ENCODE assay signal across 11 mouse cellular contexts in genomic region chr17:28345271-28345721, GRCm38 (mm10). TPM values are rescaled to one million over a fixed set of nuclear protein-coding genes. Genes with fewer than 3 reads are reported as not detected.
A peak's percentile ranks its signal among the peaks of the same experiment; 100 is the strongest.
DNase-seq lines count a peak whose midpoint lies in the region; ATAC-seq lines count a peak whose summit lies in the region.
"Had no signal": no experiment of that assay in that cellular context is flagged by ENCODE, and none has a peak within 500 bp of the region (broad histone marks: within the 10 kb centered on the region; RNA-seq: fewer than 3 reads in every experiment).

No protein-coding gene starts in this region.

- H3K27ac ChIP-seq in heart, embryonic 11.5 days (ENCODE audit: low read depth, low read length), result peak overlapping the region; percentile 92
- H3K27ac ChIP-seq in neural tube, embryonic 11.5 days (ENCODE audit: low read depth, low read length), result no peak overlapping the region
- H3K27ac ChIP-seq in hindbrain, embryonic 13.5 days, result no peak overlapping the region
- H3K27ac ChIP-seq in stomach, embryonic 16.5 days (ENCODE audit: low read length), result peak overlapping the region; percentile 99
- H3K27ac ChIP-seq: liver, embryonic 14.5 days had no signal

- ATAC-seq in heart, embryonic 11.5 days (replicated peaks; ENCODE audit: insufficient number of reproducible peaks, low FRiP score, low TSS enrichment), result no peak
- ATAC-seq in neural tube, embryonic 11.5 days (ENCODE audit: insufficient read depth, low FRiP score, low TSS enrichment), result no peak
- ATAC-seq in hindbrain, embryonic 13.5 days (ENCODE audit: low FRiP score), result no peak
- peak; percentile 24; the same call in 1 of the 2 replicates for ATAC-seq in stomach, embryonic 16.5 days (ENCODE audit: insufficient read depth, low FRiP score)
- ATAC-seq in frontal cortex, adult (ENCODE audit: low TSS enrichment), result no peak

- H3K36me3 ChIP-seq in heart, embryonic 11.5 days (ENCODE audit: control insufficient read depth, insufficient read depth, low read length), result no peaks in the 10 kb centered on the region
- H3K36me3 ChIP-seq in neural tube, embryonic 11.5 days (ENCODE audit: control insufficient read depth, insufficient read depth, low read length), result 0 out of 2 replicates have a peak, but pooled peaks cover 2% of the 10 kb centered on the region
- no peaks in the 10 kb centered on the region for H3K36me3 ChIP-seq in hindbrain, embryonic 13.5 days
- H3K36me3 ChIP-seq in stomach, embryonic 16.5 days (ENCODE audit: control insufficient read depth, insufficient read depth, low read length), result no peaks in the 10 kb centered on the region

- no peaks in the 10 kb centered on the region for H3K27me3 ChIP-seq in heart, embryonic 11.5 days (ENCODE audit: control insufficient read depth, insufficient read depth, low read length)
- H3K27me3 ChIP-seq in neural tube, embryonic 11.5 days (ENCODE audit: control insufficient read depth, insufficient read depth, low read length), result peaks cover 4% of the 10 kb centered on the region; the same call in 1 of the 2 replicates
- H3K27me3 ChIP-seq in hindbrain, embryonic 13.5 days, result peaks cover 59% of the 10 kb centered on the region
- no peaks in the 10 kb centered on the region for H3K27me3 ChIP-seq in stomach, embryonic 16.5 days (ENCODE audit: control insufficient read depth, insufficient read depth, low read length)

- peak overlapping the region; percentile 54 for H3K4me2 ChIP-seq in heart, embryonic 11.5 days
- H3K4me2 ChIP-seq in neural tube, embryonic 11.5 days (ENCODE audit: low read depth), result peak overlapping the region; percentile 12; the same call in 1 of the 2 replicates
- 0 out of 2 replicates have a peak overlapping the region, but pooled peaks have one; percentile 6 for H3K4me2 ChIP-seq in hindbrain, embryonic 13.5 days
- H3K4me2 ChIP-seq in stomach, embryonic 16.5 days (ENCODE audit: low read depth, low read length), result peak overlapping the region; percentile 60

- peak overlapping the region; percentile 2; the same call in 1 of the 2 replicates for H3K4me3 ChIP-seq in heart, embryonic 11.5 days (ENCODE audit: low read depth, low read length)
- H3K4me3 ChIP-seq in neural tube, embryonic 11.5 days (ENCODE audit: low read depth, low read length), result no peak overlapping the region
- H3K4me3 ChIP-seq in hindbrain, embryonic 13.5 days, result no peak overlapping the region
- H3K4me3 ChIP-seq in stomach, embryonic 16.5 days (replicated peaks; ENCODE audit: low read length), result peak overlapping the region; percentile 34

- peaks cover 72% of the 10 kb centered on the region for H3K4me1 ChIP-seq in heart, embryonic 11.5 days (ENCODE audit: control insufficient read depth, insufficient read depth, low read length)
- peaks cover 35% of the 10 kb centered on the region for H3K4me1 ChIP-seq in neural tube, embryonic 11.5 days (ENCODE audit: control insufficient read depth, insufficient read depth, low read length)
- peaks cover 64% of the 10 kb centered on the region for H3K4me1 ChIP-seq in hindbrain, embryonic 13.5 days (replicated peaks)
- peaks cover 82% of the 10 kb centered on the region for H3K4me1 ChIP-seq in stomach, embryonic 16.5 days (ENCODE audit: control insufficient read depth, insufficient read depth, low read length)

- no peaks in the 10 kb centered on the region for H3K9me3 ChIP-seq in heart, embryonic 11.5 days (replicated peaks; ENCODE audit: control insufficient read depth, low read length)
- no peaks in the 10 kb centered on the region for H3K9me3 ChIP-seq in neural tube, embryonic 11.5 days (ENCODE audit: control insufficient read depth, low read length)
- H3K9me3 ChIP-seq in hindbrain, embryonic 13.5 days, result no peaks in the 10 kb centered on the region
- no peaks in the 10 kb centered on the region for H3K9me3 ChIP-seq in stomach, embryonic 16.5 days (replicated peaks; ENCODE audit: control insufficient read depth, low read length)
- H3K9me3 ChIP-seq: G1E had no signal

- no peak for DNase-seq in heart, adult 8-10 months (ENCODE audit: low spot score)
- no peak for DNase-seq in neural tube, embryonic 11.5 days (ENCODE audit: low spot score)
- no peak for DNase-seq in neural tube, embryonic 10.5 days (ENCODE audit: extremely low spot score, low spot score)
- no peak for DNase-seq in layer of hippocampus, postnatal 36 days
- DNase-seq: gastrocnemius, postnatal 14 days had no signal

- peak overlapping the region; percentile 59 for H3K9ac ChIP-seq in heart, embryonic 11.5 days (ENCODE audit: low read depth, low read length)
- H3K9ac ChIP-seq in neural tube, embryonic 11.5 days (ENCODE audit: low read length), result peak overlapping the region; percentile 32; the same call in 1 of the 2 replicates
- no peak overlapping the region; the same call in 1 of the 2 replicates for H3K9ac ChIP-seq in hindbrain, embryonic 13.5 days
- H3K9ac ChIP-seq in stomach, embryonic 16.5 days (ENCODE audit: low read length), result peak overlapping the region; percentile 71
- H3K9ac ChIP-seq: liver, embryonic 14.5 days had no signal

- WGBS in heart, embryonic 11.5 days (ENCODE audit: insufficient replicate concordance), result 5% methylated on average over 8 of the region's 8 CpGs
- WGBS in neural tube, embryonic 11.5 days, result 13% methylated on average over 8 of the region's 8 CpGs
- WGBS in hindbrain, embryonic 13.5 days, result 17% methylated on average over 7 of the region's 8 CpGs
- 4% methylated on average over 8 of the region's 8 CpGs for WGBS in stomach, embryonic 16.5 days

RNA-seq across cellular contexts. Expression of gene Tead3, which starts 5.3 kb away (rescaled TPM):
- 6.5 and 7.5 TPM in 2 replicates for polyA plus RNA-seq in heart, embryonic 11.5 days (2014; fragmentation: Nextera tagmentation; extraction: Ambion mirVana)
- 10 to 100 TPM in 3 of 4 experiments, 1 to 10 TPM in 1; 8.4 to 15.6 (median 11.7) TPM for total RNA-seq in heart, adult 8-10 months (2022)
- 4.5 and 4.6 TPM in 2 replicates for polyA plus RNA-seq in neural tube, embryonic 11.5 days (2014; fragmentation: Nextera tagmentation; extraction: Ambion mirVana)
- 1.8 and 2.0 TPM in 2 replicates for polyA plus RNA-seq in hindbrain, embryonic 13.5 days (2015; fragmentation: Nextera tagmentation; extraction: Ambion mirVana)
- 11.8 and 12.3 TPM in 2 replicates for polyA plus RNA-seq in stomach, embryonic 16.5 days (2015; fragmentation: Nextera tagmentation; extraction: Ambion mirVana)
- 1 to 10 TPM; 1.7 to 3.7 TPM for total RNA-seq in layer of hippocampus, postnatal 36 days (2021)

RNA-seq across cellular contexts. Expression of gene Rpl10a, which starts 17.0 kb away (rescaled TPM):
- 408 and 446 TPM in 2 replicates for polyA plus RNA-seq in heart, embryonic 11.5 days (2014; fragmentation: Nextera tagmentation; extraction: Ambion mirVana)
- 100 to 1,000 TPM; 377 to 423 (median 382) TPM for total RNA-seq in heart, adult 8-10 months (2022)
- polyA plus RNA-seq in neural tube, embryonic 11.5 days (2014; fragmentation: Nextera tagmentation; extraction: Ambion mirVana), result 478 TPM in 2 replicates
- polyA plus RNA-seq in hindbrain, embryonic 13.5 days (2015; fragmentation: Nextera tagmentation; extraction: Ambion mirVana), result 336 and 366 TPM in 2 replicates
- polyA plus RNA-seq in stomach, embryonic 16.5 days (2015; fragmentation: Nextera tagmentation; extraction: Ambion mirVana), result 538 and 564 TPM in 2 replicates
- total RNA-seq in layer of hippocampus, postnatal 36 days (2021), result 100 to 1,000 TPM; 342 TPM

RNA-seq across cellular contexts. Expression of gene Tulp1, which starts 19.7 kb away (rescaled TPM):
- polyA plus RNA-seq in heart, embryonic 11.5 days (2014; fragmentation: Nextera tagmentation; extraction: Ambion mirVana), result 2.9 and 5.0 TPM in 2 replicates
- total RNA-seq in heart, adult 8-10 months (2022), result not detected
- 3.3 and 5.0 TPM in 2 replicates for polyA plus RNA-seq in neural tube, embryonic 11.5 days (2014; fragmentation: Nextera tagmentation; extraction: Ambion mirVana)
- 2.1 and 2.2 TPM in 2 replicates for polyA plus RNA-seq in hindbrain, embryonic 13.5 days (2015; fragmentation: Nextera tagmentation; extraction: Ambion mirVana)
- polyA plus RNA-seq in stomach, embryonic 16.5 days (2015; fragmentation: Nextera tagmentation; extraction: Ambion mirVana), result 4.6 and 5.4 TPM in 2 replicates
- not detected for total RNA-seq in layer of hippocampus, postnatal 36 days (2021)
- total RNA-seq: gastrocnemius, postnatal 14 days had no signal
- polyA plus RNA-seq: G1E had no signal

RNA-seq across cellular contexts. Expression of gene Fance, which starts 32.0 kb away (rescaled TPM):
- 15.3 and 17.3 TPM in 2 replicates for polyA plus RNA-seq in heart, embryonic 11.5 days (2014; fragmentation: Nextera tagmentation; extraction: Ambion mirVana)
- total RNA-seq in heart, adult 8-10 months (2022), result 10 to 100 TPM in 3 of 4 experiments, 1 to 10 TPM in 1; 9.2 to 15.2 (median 12.3) TPM
- polyA plus RNA-seq in neural tube, embryonic 11.5 days (2014; fragmentation: Nextera tagmentation; extraction: Ambion mirVana), result 23.2 and 23.7 TPM in 2 replicates
- 21.9 and 24.2 TPM in 2 replicates for polyA plus RNA-seq in hindbrain, embryonic 13.5 days (2015; fragmentation: Nextera tagmentation; extraction: Ambion mirVana)
- polyA plus RNA-seq in stomach, embryonic 16.5 days (2015; fragmentation: Nextera tagmentation; extraction: Ambion mirVana), result 19.0 and 20.4 TPM in 2 replicates
- total RNA-seq in layer of hippocampus, postnatal 36 days (2021), result 10 to 100 TPM; 25.2 to 27.9 TPM

Comparison
In these comparisons a context has a peak if more than half of its experiments do, and no peak if none do; other contexts are left out.
1. H3K27ac ChIP-seq: peak in heart, embryonic 11.5 days (single experiment) and stomach, embryonic 16.5 days (single experiment); none in neural tube, embryonic 11.5 days (single experiment) and hindbrain, embryonic 13.5 days (single experiment).
2. H3K4me2 ChIP-seq: peak in every context shown above with its lines; median percentile 60 in stomach, embryonic 16.5 days; 54 in heart, embryonic 11.5 days; 12 in neural tube, embryonic 11.5 days; 6 in hindbrain, embryonic 13.5 days.
3. H3K4me3 ChIP-seq: peak in heart, embryonic 11.5 days (single experiment) and stomach, embryonic 16.5 days (single experiment); none in neural tube, embryonic 11.5 days (single experiment) and hindbrain, embryonic 13.5 days (single experiment).